Mouse (Mus musculus): ENCODE measurements around the gene Olfr888. TPM values are rescaled to one million over a fixed set of nuclear protein-coding genes. Genes with fewer than 3 reads are reported as not detected.

The Olfr888 gene
- 0.10 TPM for polyA plus RNA-seq (2017; shearing (Covaris generic))

GRCm38 (mm10) chr9:38107828-38108227, at the start of gene Olfr888:
Gene Olfr888, plus strand, starts transcription at chr9:38108128.

GRCm38 (mm10) chr9:38061022-38061421, 46.9 kb upstream of the Olfr888 start, which contains the start of gene Olfr885:
Gene Olfr885, plus strand, starts transcription at chr9:38061322.

GRCm38 (mm10) chr9:38083772-38084171, 24.2 kb upstream of the Olfr888 start, which contains the start of gene Olfr887:
Gene Olfr887, plus strand, starts transcription at chr9:38084072.

GRCm38 (mm10) chr9:38114898-38115297, 7.0 kb downstream of the Olfr888 start, which contains the start of gene Olfr889:
Gene Olfr889, plus strand, starts transcription at chr9:38115198.

GRCm38 (mm10) chr9:38142217-38142616, 34.3 kb downstream of the Olfr888 start, which contains the start of gene Olfr890:
Gene Olfr890, plus strand, starts transcription at chr9:38142517.

Other genes with a start within 250 kb of the Olfr888 start
- 0.02 TPM for gene Olfr145, start 211.4 kb upstream of the Olfr888 start, polyA plus RNA-seq (2017; shearing (Covaris generic))
- 0.14 TPM for gene Olfr878, start 190.3 kb upstream of the Olfr888 start, polyA plus RNA-seq (2017; shearing (Covaris generic))
- gene Olfr881, start 116.3 kb upstream of the Olfr888 start, polyA plus RNA-seq (2017; shearing (Covaris generic)), result not detected
- not detected for gene Olfr883, start 82.3 kb upstream of the Olfr888 start, polyA plus RNA-seq (2017; shearing (Covaris generic))
- gene Olfr884, start 61.6 kb upstream of the Olfr888 start, polyA plus RNA-seq (2017; shearing (Covaris generic)), result not detected
- gene Olfr885, start 46.8 kb upstream of the Olfr888 start, polyA plus RNA-seq (2017; shearing (Covaris generic)), result not detected
- gene Olfr887, start 24.1 kb upstream of the Olfr888 start, polyA plus RNA-seq (2017; shearing (Covaris generic)), result 0.06 TPM
- 0.11 TPM for gene Olfr889, start 7.1 kb downstream of the Olfr888 start, polyA plus RNA-seq (2017; shearing (Covaris generic))
- gene Olfr890, start 34.4 kb downstream of the Olfr888 start, polyA plus RNA-seq (2017; shearing (Covaris generic)), result 0.04 TPM
- not detected for gene Olfr891, start 72.7 kb downstream of the Olfr888 start, polyA plus RNA-seq (2017; shearing (Covaris generic))
- gene Olfr893, start 100.2 kb downstream of the Olfr888 start, polyA plus RNA-seq (2017; shearing (Covaris generic)), result not detected
- not detected for gene Olfr894, start 109.9 kb downstream of the Olfr888 start, polyA plus RNA-seq (2017; shearing (Covaris generic))
- not detected for gene Olfr143, start 144.6 kb downstream of the Olfr888 start, polyA plus RNA-seq (2017; shearing (Covaris generic))
- not detected for gene Olfr895, start 159.7 kb downstream of the Olfr888 start, polyA plus RNA-seq (2017; shearing (Covaris generic))
- not detected for gene Olfr896-ps1, start 183.0 kb downstream of the Olfr888 start, polyA plus RNA-seq (2017; shearing (Covaris generic))
- 0.07 TPM for gene Olfr25, start 220.9 kb downstream of the Olfr888 start, polyA plus RNA-seq (2017; shearing (Covaris generic))
- 0.12 TPM for gene Olfr898, start 240.3 kb downstream of the Olfr888 start, polyA plus RNA-seq (2017; shearing (Covaris generic))

Measured in CD4-positive, CD25-positive, alpha-beta regulatory T cell (primary cell).